Mouse (Mus musculus) urinary bladder, postnatal 10 days (tissue): ENCODE measurements around the gene Cd180.

Source experiments
- DNase-seq: peaks from one replicate; pipeline ENCODE4 v3.0.0; 2022; ENCODE audit warnings: low spot score

The Cd180 gene

GRCm38 (mm10) chr13:102693341-102693801 lies at the start of gene Cd180:
Gene Cd180, plus strand, starts transcription at chr13:102693558.
- no peak for DNase-seq

GRCm38 (mm10) chr13:102644344-102644743 lies 49.0 kb upstream of the Cd180 start:
- DNase-seq = no peak

- no peak for DNase-seq
Measured at GRCm38 (mm10) chr13:102644789-102645551, 48.4 kb upstream of the Cd180 start.

- DNase-seq = no peak
Measured at GRCm38 (mm10) chr13:102646271-102646771, 47.0 kb upstream of the Cd180 start.

GRCm38 (mm10) chr13:102647511-102647910 lies 45.8 kb upstream of the Cd180 start:
- no peak for DNase-seq

- DNase-seq = no peak
Measured at GRCm38 (mm10) chr13:102652303-102652889, 41.0 kb upstream of the Cd180 start.

- DNase-seq = no peak
Measured at GRCm38 (mm10) chr13:102655071-102655570, 38.2 kb upstream of the Cd180 start.

GRCm38 (mm10) chr13:102656153-102656690 lies 37.1 kb upstream of the Cd180 start:
- DNase-seq = no peak

GRCm38 (mm10) chr13:102658223-102658839 lies 35.0 kb upstream of the Cd180 start:
- DNase-seq = no peak

- DNase-seq = no peak
Measured at GRCm38 (mm10) chr13:102664041-102664440, 29.3 kb upstream of the Cd180 start.

- DNase-seq = no peak
Measured at GRCm38 (mm10) chr13:102664843-102665587, 28.3 kb upstream of the Cd180 start.

GRCm38 (mm10) chr13:102665588-102666232 lies 27.6 kb upstream of the Cd180 start:
- DNase-seq = no peak

GRCm38 (mm10) chr13:102666233-102666614 lies 27.1 kb upstream of the Cd180 start:
- DNase-seq = no peak

- DNase-seq = no peak
Measured at GRCm38 (mm10) chr13:102666731-102667130, 26.6 kb upstream of the Cd180 start.

GRCm38 (mm10) chr13:102667401-102667800 lies 26.0 kb upstream of the Cd180 start:
- DNase-seq = no peak

GRCm38 (mm10) chr13:102667842-102668241 lies 25.5 kb upstream of the Cd180 start:
- no peak for DNase-seq

GRCm38 (mm10) chr13:102668933-102669332 lies 24.4 kb upstream of the Cd180 start:
- no peak for DNase-seq

GRCm38 (mm10) chr13:102669522-102670256 lies 23.7 kb upstream of the Cd180 start:
- no peak for DNase-seq

- DNase-seq = no peak
Measured at GRCm38 (mm10) chr13:102670503-102670902, 22.9 kb upstream of the Cd180 start.

- no peak for DNase-seq
Measured at GRCm38 (mm10) chr13:102674083-102674482, 19.3 kb upstream of the Cd180 start.
